Mouse (Mus musculus): ENCODE measurements around the gene Zfp280d. TPM values are rescaled to one million over a fixed set of nuclear protein-coding genes. Genes with fewer than 3 reads are reported as not detected.

The Zfp280d gene
- polyA plus RNA-seq, 1 experiment, result 41.0 TPM

Other genes with a start within 250 kb of the Zfp280d start
- 61.3 and 66.1 TPM in 2 replicates for gene Tcf12, start 163.0 kb upstream of the Zfp280d start, polyA plus RNA-seq (2012; rRNA removed)
- gene Mns1, start 163.2 kb downstream of the Zfp280d start, polyA plus RNA-seq (2012; rRNA removed), result 1.2 and 1.8 TPM in 2 replicates
- gene Tex9, start 217.4 kb downstream of the Zfp280d start, polyA plus RNA-seq (2012; rRNA removed), result 11.7 and 12.1 TPM in 2 replicates